Mouse (Mus musculus): ENCODE data around the gene Guca2b.

DNA sequence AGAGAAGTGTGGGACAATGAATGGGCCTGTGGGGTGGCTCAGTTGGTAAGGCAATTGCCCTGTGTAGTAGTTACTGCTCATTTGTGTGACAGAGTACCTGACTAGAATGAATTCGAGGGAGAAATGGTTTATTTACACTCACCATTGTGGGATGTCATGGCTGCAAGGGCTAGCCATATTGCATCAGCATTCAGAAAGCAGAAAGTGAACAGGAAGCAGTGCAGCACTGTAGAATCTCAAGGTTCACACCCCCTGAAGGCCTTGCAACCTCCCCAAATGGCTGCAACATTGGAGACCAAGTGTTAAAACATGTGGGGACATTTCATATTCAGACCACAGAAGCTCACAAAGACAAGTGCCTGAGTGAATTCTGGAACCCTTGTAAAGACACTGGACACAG, 44.7 kb downstream of the Guca2b start:
- TF ChIP-seq CTCF (conservative IDR thresholded peaks at IDR 0.05; ENCODE audit: insufficient read depth, insufficient read length, low read depth, low read length), result no peak
- no peak for TF ChIP-seq POLR2A (IDR thresholded peaks at IDR 0.05; ENCODE audit: low read depth, low read length)
